Comparison of ENCODE assay signal across 8 mouse cellular contexts in the genomic region with DNA sequence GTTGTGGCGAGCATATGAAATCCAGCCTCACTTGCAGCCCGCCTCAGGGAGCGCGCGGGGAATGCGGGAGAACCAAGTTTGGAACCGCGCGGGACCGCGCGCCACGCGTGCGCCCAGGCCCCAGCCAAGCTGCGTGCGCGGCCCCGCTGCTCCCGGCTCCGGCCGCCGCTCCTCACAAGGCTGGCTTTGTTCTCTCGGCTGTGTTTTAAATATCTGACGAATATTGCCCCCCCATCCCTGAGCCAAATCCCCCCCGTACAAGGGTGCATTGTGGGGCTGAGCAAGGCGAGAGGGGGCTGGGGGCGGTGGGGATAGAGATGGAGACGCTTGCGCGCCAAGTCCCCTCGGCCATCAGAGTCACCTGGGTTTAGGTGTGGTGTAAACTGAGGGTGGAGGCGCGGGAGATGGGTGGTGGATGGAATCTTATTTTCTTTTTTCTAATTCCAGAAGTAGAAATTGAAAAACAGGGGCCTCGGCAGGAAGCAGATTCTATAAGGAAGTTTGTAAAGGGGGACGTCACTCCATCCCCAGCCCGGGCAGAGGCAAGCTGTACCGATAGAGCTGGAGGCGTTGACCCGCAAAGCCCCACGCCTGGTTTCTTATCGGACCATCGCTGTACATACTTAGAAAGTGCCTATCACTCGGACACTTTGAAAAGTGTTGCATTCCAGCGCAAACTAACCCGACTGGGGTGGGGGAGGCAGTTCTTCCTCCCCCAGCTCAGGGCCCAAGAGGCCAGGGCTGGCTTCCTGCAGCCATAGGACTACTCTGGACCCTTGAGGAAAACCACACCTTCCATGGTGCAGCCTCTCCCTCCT.
DNase-seq lines count a peak whose midpoint lies in the region; ATAC-seq and TF ChIP-seq lines count a peak whose summit lies in the region.

No protein-coding gene starts in this region.

- 2% methylated on average over 46 of the region's 46 CpGs for WGBS in embryonic facial prominence, embryonic 14.5 days
- WGBS in midbrain, embryonic 12.5 days = 4% methylated on average over 46 of the region's 46 CpGs

- intact Hi-C loops in left cerebral cortex, postnatal 25 days (cut with DNase I) = loop anchor here (5.0 kb wide), 2 partner anchors 147 to 353 kb away; a partner anchor contains a TSS

- peaks cover 83% of the 10 kb centered on the region for H3K27me3 ChIP-seq in E14TG2a.4 (ENCODE audit: insufficient read depth, low read length)
- no peaks in the 10 kb centered on the region for H3K27me3 ChIP-seq in embryonic facial prominence, embryonic 14.5 days (replicated peaks; ENCODE audit: control insufficient read depth, insufficient read depth, low read length)
- H3K27me3 ChIP-seq in midbrain, embryonic 12.5 days = peaks cover 12% of the 10 kb centered on the region

- H3K4me2 ChIP-seq in embryonic facial prominence, embryonic 14.5 days (ENCODE audit: low read depth, low read length) = peak overlapping the region; percentile 70
- H3K4me2 ChIP-seq in midbrain, embryonic 12.5 days (replicated peaks) = peak overlapping the region; percentile 57

- peak; percentile 70 for ATAC-seq in embryonic facial prominence, embryonic 14.5 days (ENCODE audit: low read depth)
- ATAC-seq in midbrain, embryonic 12.5 days (ENCODE audit: low FRiP score, low read depth) = peak; percentile 72

- peak; percentile 26 to 46 for DNase-seq in cerebellum, adult 18-20 months
- no peak for DNase-seq in cerebellum, adult 8-10 months
- peak; percentile 85 for DNase-seq in embryonic facial prominence, embryonic 14.5 days (ENCODE audit: low spot score)
- peak; percentile 64 for DNase-seq in heart, postnatal 4 days
- peak; percentile 63 to 64 for DNase-seq in left cerebral cortex, postnatal 25 days (ENCODE audit: low spot score in 2 of 2)
- DNase-seq in yolk sac, embryonic 10.5 days (ENCODE audit: low spot score) = peak; percentile 58

- H3K4me1 ChIP-seq in E14TG2a.4 (replicated peaks; ENCODE audit: low read depth, low read length) = peaks cover 40% of the 10 kb centered on the region
- peaks cover 56% of the 10 kb centered on the region for H3K4me1 ChIP-seq in embryonic facial prominence, embryonic 14.5 days (ENCODE audit: control insufficient read depth, insufficient read depth, low read length)
- peaks cover 49% of the 10 kb centered on the region for H3K4me1 ChIP-seq in midbrain, embryonic 12.5 days

- TF ChIP-seq CTCF in E14TG2a.4 (conservative IDR thresholded peaks at IDR 0.05; ENCODE audit: low read length) = no peak

- H3K27ac ChIP-seq in embryonic facial prominence, embryonic 14.5 days (replicated peaks; ENCODE audit: low read depth, low read length) = peak overlapping the region; percentile 89
- H3K27ac ChIP-seq in midbrain, embryonic 12.5 days (replicated peaks) = peak overlapping the region; percentile 63

- H3K9me3 ChIP-seq in E14TG2a.4 (ENCODE audit: low read length) = no peaks in the 10 kb centered on the region
- H3K9me3 ChIP-seq in embryonic facial prominence, embryonic 14.5 days (ENCODE audit: control insufficient read depth, low read length) = no peaks in the 10 kb centered on the region
- no peaks in the 10 kb centered on the region for H3K9me3 ChIP-seq in midbrain, embryonic 12.5 days

- H3K9ac ChIP-seq in embryonic facial prominence, embryonic 14.5 days (ENCODE audit: low read depth, low read length) = peak overlapping the region; percentile 71
- peak overlapping the region; percentile 62 for H3K9ac ChIP-seq in midbrain, embryonic 12.5 days (replicated peaks)

- no peaks in the 10 kb centered on the region for H3K36me3 ChIP-seq in E14TG2a.4 (ENCODE audit: insufficient read depth, low read length)
- no peaks in the 10 kb centered on the region for H3K36me3 ChIP-seq in embryonic facial prominence, embryonic 14.5 days (ENCODE audit: control insufficient read depth, insufficient read depth, low read length)
- H3K36me3 ChIP-seq in midbrain, embryonic 12.5 days = no peaks in the 10 kb centered on the region

- peak overlapping the region; percentile 70 for H3K4me3 ChIP-seq in E14TG2a.4 (replicated peaks; ENCODE audit: low read length)
- H3K4me3 ChIP-seq in embryonic facial prominence, embryonic 14.5 days (ENCODE audit: low read depth, low read length) = peak overlapping the region; percentile 40
- H3K4me3 ChIP-seq in midbrain, embryonic 12.5 days = peak overlapping the region; percentile 40
